Mouse (Mus musculus): ENCODE results near the gene Smim26. TPM values are rescaled to one million over a fixed set of nuclear protein-coding genes. Genes with fewer than 3 reads are reported as not detected.

Smim26 gene
- 1.7 and 2.4 TPM in 2 replicates for polyA plus RNA-seq (2012)

- TF ChIP-seq GATA1 (IDR thresholded peaks at IDR 0.05; ENCODE audit: low read length) = no peak
These were observed at the start of gene Smim26 for GRCm38 (mm10) chr2:144593951-144594651. Gene Smim26 (plus strand): TSS chr2:144594054.

DNA sequence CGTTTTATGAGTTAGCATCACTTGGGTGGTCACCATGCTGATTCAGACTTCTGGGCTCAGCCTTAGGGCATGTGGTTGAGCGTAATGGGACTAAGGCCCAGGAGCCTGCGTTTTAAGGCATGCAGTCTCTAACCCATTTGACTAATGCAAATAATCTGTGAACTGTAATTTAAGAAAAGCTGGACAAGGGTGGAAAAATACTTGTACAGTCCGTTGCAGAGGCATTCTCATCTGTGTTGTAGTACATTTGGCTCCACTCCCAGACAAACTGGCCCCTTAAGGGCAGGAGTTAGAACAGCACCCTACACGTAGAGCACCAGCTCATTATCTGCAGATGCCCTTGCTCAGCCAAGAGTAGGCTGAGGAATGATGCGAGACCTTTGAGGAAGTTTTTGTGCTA, 49.2 kb upstream of the Smim26 start:
- no peak for TF ChIP-seq GATA1 (IDR thresholded peaks at IDR 0.05; ENCODE audit: low read length)

GRCm38 (mm10) chr2:144545061-144545460, 48.8 kb upstream of the Smim26 start:
- TF ChIP-seq GATA1 (IDR thresholded peaks at IDR 0.05; ENCODE audit: low read length) = no peak

- no peak for TF ChIP-seq GATA1 (IDR thresholded peaks at IDR 0.05; ENCODE audit: low read length)
These were observed 48.4 kb upstream of the Smim26 start for GRCm38 (mm10) chr2:144545481-144545880.

- no peak for TF ChIP-seq GATA1 (IDR thresholded peaks at IDR 0.05; ENCODE audit: low read length)
These were observed 46.3 kb upstream of the Smim26 start for GRCm38 (mm10) chr2:144547559-144547958.

GRCm38 (mm10) chr2:144550529-144550928, 43.3 kb upstream of the Smim26 start, which contains the start of gene Rbbp9:
Gene Rbbp9 (minus strand): TSS chr2:144550869.
- TF ChIP-seq GATA1 (IDR thresholded peaks at IDR 0.05; ENCODE audit: low read length) = no peak

- TF ChIP-seq GATA1 (IDR thresholded peaks at IDR 0.05; ENCODE audit: low read length) = no peak
These were observed 39.9 kb upstream of the Smim26 start for GRCm38 (mm10) chr2:144553905-144554304.

DNA sequence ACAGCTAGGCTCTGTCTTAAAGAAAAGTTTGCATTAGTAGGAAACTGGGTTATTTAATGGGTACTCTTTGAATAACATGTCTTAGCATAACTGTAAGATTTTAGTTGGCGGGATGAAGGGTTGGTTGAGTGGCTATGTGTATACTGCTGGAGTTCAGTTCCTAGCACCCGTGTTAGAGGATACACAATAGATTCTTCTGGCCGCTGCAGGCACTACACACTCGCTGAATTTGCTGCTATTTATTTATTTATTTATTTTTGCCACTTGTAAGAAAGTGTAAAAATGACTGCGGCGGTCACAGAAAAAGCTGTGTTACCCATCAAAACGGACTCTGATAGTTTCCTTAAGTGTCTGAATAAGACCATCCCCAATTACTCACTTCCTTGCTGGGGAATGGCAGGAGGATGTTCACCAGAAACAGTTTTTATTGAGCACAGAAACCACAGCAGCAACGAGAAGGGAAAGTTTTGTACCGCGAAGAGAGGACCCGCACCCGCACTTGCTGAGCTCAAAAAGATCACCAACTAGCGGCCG, 38.5 kb upstream of the Smim26 start:
- no peak for TF ChIP-seq GATA1 (IDR thresholded peaks at IDR 0.05; ENCODE audit: low read length)

DNA sequence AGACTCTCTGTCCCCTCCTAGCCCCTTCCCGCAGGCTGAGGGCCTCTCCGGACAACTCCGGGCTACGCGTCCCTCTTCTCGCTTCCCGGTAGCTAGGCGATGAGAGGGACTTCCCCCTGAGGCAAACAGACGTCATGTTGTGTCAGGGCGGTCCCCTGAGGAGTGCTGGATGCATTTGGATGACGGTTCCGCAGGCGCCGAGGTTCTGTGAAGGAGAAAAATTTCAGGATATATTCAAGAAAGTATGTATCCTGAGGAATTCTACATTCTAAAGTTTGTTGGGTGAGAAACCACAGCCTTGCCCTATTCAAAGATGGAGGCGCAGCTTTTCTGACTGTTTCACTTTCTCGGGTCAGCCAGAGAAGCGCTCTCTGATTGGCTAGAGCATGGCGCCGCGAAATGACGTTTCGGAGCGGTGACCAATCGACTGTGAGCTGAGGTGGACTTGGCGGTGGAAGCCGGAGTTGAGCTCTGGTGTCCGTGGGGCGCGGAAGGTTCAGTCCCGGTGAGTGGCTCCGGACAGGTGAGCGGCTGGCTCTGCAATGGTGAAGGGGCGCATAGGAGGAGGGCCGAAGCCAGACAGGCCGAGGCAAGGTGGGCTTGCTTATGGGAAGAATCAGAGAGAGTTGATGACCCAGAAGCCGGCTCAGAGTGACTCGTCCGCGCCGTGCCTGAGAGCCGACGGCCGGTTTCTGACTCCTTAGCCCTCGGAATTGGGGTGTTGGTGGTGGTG, 37.9 kb upstream of the Smim26 start, which contains the start of gene Sec23b:
Gene Sec23b, plus strand, starts transcription at position 410 of the 733 bp plus-strand sequence.
- no peak for TF ChIP-seq GATA1 (IDR thresholded peaks at IDR 0.05; ENCODE audit: low read length)

- no peak for TF ChIP-seq GATA1 (IDR thresholded peaks at IDR 0.05; ENCODE audit: low read length)
These were observed 5.1 kb upstream of the Smim26 start for GRCm38 (mm10) chr2:144588723-144589122.

DNA sequence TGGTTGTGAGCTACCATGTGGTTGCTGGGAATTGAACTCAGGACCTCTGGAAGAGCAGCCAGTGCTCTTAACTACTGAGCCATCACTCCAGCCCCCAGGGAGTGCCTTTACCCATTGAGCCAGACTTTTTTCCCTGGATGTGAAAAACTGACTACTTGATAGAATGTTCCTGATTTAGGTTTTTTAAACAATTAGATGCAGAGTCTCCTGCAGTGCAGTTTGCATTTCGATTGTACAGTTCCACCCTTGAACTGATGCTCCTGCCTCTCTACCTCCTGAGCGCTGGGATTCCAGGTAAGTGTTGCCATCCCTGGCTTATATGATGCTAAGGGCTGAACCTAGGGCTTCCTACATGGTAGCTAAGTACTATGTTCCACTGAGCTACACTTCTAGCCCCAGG, 4.2 kb downstream of the Smim26 start:
- TF ChIP-seq GATA1 (IDR thresholded peaks at IDR 0.05; ENCODE audit: low read length) = no peak

- no peak for TF ChIP-seq GATA1 (IDR thresholded peaks at IDR 0.05; ENCODE audit: low read length)
These were observed 6.2 kb downstream of the Smim26 start, which contains the start of gene Dtd1 for GRCm38 (mm10) chr2:144599831-144600687. Gene Dtd1 (plus strand): TSS chr2:144599897.

- no peak for TF ChIP-seq GATA1 (IDR thresholded peaks at IDR 0.05; ENCODE audit: low read length)
These were observed 7.7 kb downstream of the Smim26 start for GRCm38 (mm10) chr2:144601576-144601975.

- TF ChIP-seq GATA1 (IDR thresholded peaks at IDR 0.05; ENCODE audit: low read length) = no peak
These were observed 20.1 kb downstream of the Smim26 start for GRCm38 (mm10) chr2:144613956-144614355.

GRCm38 (mm10) chr2:144617074-144617874, 23.4 kb downstream of the Smim26 start:
- TF ChIP-seq GATA1 (IDR thresholded peaks at IDR 0.05; ENCODE audit: low read length) = no peak

Data from G1E-ER4 (cell line).